Mouse (Mus musculus): ENCODE data around the gene Dab2ip.

- TF ChIP-seq EP300 (IDR thresholded peaks at IDR 0.05; ENCODE audit: low read depth in 1 of 2, low read length in 2 of 2): no peak
- TF ChIP-seq CTCF (IDR thresholded peaks at IDR 0.05 in 2 of 3, conservative IDR thresholded peaks at IDR 0.05 in 1 of 3; ENCODE audit: control insufficient read depth in 1 of 3, insufficient read depth in 1 of 3, low read depth in 2 of 3, low read length in 3 of 3, poor library complexity in 1 of 3, severe bottlenecking in 1 of 3): peak in 2 of 3 experiments; percentile 43 to 52; a peak in 4 of 6 replicates
- TF ChIP-seq POLR2A (IDR thresholded peaks at IDR 0.05; ENCODE audit: control insufficient read depth in 1 of 2, insufficient read depth in 1 of 2, low read depth in 1 of 2, low read length in 2 of 2, poor library complexity in 1 of 2): no peak
- no peak for TF ChIP-seq POLR2AphosphoS2 (IDR thresholded peaks at IDR 0.05; ENCODE audit: low read length)
- TF ChIP-seq GATA1 (IDR thresholded peaks at IDR 0.05; ENCODE audit: low read depth, low read length): no peak
- no peak for TF ChIP-seq ZKSCAN1 (IDR thresholded peaks at IDR 0.05; ENCODE audit: low read depth, low read length)
- no peak for TF ChIP-seq HCFC1 (IDR thresholded peaks at IDR 0.05; ENCODE audit: low read depth, low read length)
- TF ChIP-seq MAZ (IDR thresholded peaks at IDR 0.05; ENCODE audit: low read depth, low read length): no peak
- TF ChIP-seq E2F4 (IDR thresholded peaks at IDR 0.05; ENCODE audit: borderline replicate concordance, low read depth, low read length): no peak
- no peak for TF ChIP-seq MYC (IDR thresholded peaks at IDR 0.05; ENCODE audit: low read depth, low read length)
- TF ChIP-seq ZC3H11A (IDR thresholded peaks at IDR 0.05; ENCODE audit: low read depth, low read length): peak; percentile 47
- TF ChIP-seq TCF12 (IDR thresholded peaks at IDR 0.05; ENCODE audit: low read depth, low read length): no peak
Measured at GRCm38 (mm10) chr2:35761458-35761857, 203.4 kb downstream of the Dab2ip start.
